Mouse (Mus musculus) right cerebral cortex, adult 18-20 months (tissue): Measurements from ENCODE around the gene Tbc1d19.

ENCODE experiments used
- DNase-seq: peaks from one replicate; pipeline ENCODE4 v3.0.0; 2022; ENCODE audit warnings: mixed read lengths

Gene Tbc1d19

GRCm38 (mm10) chr5:53920416-53920815 is 111.0 kb downstream of the Tbc1d19 start:
- no peak for DNase-seq

GRCm38 (mm10) chr5:53922149-53922904 is 112.9 kb downstream of the Tbc1d19 start:
- DNase-seq, result no peak

DNA sequence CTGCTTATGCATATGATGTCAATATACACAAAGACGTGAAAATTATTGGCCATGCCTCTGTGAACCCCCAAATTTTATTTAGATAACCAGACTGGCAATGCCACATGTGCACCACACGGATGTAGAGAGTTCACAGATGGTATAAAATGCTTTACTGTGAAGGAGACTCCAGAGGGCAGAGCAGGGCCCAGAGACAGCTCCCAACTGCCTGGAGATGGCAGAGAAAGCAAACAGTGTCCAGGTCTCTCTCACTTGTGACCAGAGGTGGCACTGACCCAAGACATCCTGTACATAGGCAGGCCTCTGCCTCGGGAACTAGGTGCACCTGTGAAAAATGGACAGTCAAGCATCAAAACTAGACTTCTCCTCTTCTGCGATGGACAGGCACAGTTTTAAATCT is 114.6 kb downstream of the Tbc1d19 start:
- DNase-seq, result no peak

GRCm38 (mm10) chr5:53926301-53926855 is 117.0 kb downstream of the Tbc1d19 start:
- no peak for DNase-seq

GRCm38 (mm10) chr5:53927886-53928285 is 118.5 kb downstream of the Tbc1d19 start:
- no peak for DNase-seq

GRCm38 (mm10) chr5:53928537-53928936 is 119.1 kb downstream of the Tbc1d19 start:
- no peak for DNase-seq

DNA sequence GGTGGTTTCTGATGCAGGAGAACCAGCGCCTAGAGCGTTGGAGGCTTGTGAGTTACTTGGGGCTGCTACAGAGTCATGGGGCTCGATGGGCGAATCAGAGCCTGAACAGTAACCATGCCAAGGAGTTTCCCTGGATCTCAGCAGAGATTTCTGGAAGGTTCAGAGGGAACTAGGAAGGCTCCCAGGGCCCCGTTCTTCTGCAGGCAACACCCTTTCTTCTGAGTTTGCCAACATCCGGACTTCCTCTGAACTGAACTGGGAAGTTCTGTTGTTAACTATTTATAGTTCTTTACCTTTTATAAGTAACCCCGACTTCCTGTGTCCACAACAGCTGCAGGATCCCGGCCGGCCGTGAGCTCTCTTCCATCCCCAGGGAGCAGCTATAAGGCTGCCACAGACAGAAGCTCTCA is 119.8 kb downstream of the Tbc1d19 start:
- no peak for DNase-seq

DNA sequence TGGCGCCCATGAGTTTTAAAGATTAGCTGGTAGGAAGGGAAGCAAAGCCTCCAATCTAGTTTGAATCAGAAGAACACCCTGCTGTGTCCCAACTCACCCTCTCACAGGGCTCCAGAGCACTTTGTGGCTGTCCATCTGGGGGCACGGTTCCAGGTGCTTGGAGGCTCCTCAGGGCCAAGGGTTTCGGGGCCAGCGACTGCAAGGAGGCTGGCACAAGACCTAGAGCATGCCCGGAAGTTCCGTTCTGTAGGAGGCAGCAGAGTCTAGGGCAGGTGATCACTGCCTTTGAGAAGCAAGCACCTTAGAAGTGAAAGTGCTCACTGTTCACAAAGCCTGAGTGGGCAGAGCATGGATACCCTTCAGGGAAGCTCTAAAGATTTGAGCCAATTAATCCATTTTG is 120.4 kb downstream of the Tbc1d19 start:
- DNase-seq, result no peak

GRCm38 (mm10) chr5:53931011-53931410 is 121.6 kb downstream of the Tbc1d19 start:
- DNase-seq, result no peak

DNA sequence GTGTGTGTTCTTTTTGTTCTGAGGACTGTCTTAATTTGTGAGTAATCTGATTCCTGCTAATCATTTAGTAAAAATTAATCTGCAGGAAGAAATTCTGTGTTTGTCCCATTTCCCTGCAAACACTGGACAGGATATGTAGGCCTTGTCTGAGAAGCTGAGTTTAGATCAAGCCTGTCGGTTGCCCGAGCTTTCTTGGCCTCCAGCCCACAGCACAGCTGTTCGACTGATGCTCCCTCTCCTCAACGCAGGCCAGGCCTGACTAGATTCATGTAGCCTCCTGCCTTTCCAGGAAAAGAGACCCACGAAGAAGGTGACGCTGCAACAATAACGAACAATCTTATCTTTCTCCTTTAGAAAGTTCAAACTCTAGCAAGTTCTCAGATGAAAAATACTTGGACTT is 124.2 kb downstream of the Tbc1d19 start:
- DNase-seq, result no peak

GRCm38 (mm10) chr5:53934040-53934439 is 124.6 kb downstream of the Tbc1d19 start:
- no peak for DNase-seq

- DNase-seq, result no peak
Observed at GRCm38 (mm10) chr5:53934826-53935225, 125.4 kb downstream of the Tbc1d19 start.

DNA sequence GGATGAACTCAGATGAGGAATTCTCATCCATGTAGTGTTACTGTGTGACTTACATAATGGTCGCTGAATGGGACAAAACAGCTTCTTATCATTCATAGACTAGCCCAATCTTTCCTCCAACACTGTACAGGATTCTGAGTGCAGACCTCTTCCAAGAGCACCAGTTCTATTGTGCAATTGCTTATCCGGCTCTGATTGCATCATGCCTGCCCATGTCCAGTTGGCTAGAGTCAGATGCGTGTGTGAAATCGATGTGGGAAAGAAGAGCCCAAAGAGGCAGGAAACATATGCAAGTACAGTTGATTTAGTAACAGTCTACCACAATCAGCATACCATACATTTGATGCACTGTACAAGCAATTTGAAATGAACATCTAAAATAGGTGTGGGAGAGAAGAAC is 127.8 kb downstream of the Tbc1d19 start:
- no peak for DNase-seq

GRCm38 (mm10) chr5:53939026-53939425 is 129.6 kb downstream of the Tbc1d19 start:
- DNase-seq, result no peak

GRCm38 (mm10) chr5:53941322-53942024 is 132.1 kb downstream of the Tbc1d19 start:
- no peak for DNase-seq

GRCm38 (mm10) chr5:53942332-53942731 is 132.9 kb downstream of the Tbc1d19 start:
- DNase-seq, result peak; percentile 62

DNA sequence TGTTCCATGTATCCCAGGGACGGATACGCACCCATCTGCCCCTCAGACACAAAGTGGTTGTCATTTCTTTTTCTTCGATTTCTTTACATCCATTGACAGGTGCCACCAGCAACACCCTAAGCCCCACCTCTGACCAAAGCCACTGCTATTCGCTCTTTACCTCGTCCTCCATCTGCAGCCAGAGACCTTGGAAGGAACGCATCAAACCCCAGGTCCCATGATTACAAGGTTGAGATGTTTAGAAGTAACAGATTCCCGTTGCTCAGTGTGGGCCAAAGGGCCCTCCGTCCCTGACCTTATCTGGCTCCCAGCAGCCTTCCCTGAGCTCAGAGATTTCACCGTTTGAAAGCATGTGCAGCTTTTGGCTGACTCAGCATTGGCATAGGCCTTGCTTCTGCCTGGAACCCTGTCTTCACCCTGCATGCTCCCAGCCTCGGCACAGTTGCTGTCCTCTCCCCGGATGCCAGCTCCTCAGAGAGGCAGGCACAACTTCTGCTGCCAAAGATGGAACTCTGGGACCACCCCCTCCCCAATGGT is 134.0 kb downstream of the Tbc1d19 start:
- DNase-seq, result no peak

DNA sequence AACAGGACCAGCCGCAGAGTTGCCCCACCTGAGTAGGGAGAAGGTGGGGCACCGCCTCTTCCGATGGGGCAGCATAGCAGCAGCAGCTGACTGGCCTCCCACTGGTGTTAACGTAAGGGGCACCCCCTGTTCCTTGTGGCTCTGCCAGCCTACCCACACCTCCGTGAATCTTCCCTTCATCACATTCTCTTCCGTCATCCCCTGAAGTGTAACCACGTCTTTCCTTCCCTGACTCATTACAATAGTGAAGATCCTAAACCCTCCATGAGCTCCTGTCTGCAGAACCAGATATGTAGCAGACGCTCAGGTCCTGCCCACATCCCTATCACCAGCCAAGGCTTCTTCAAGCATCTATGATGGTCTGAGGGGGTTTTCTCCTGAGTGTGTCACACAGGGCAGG is 137.3 kb downstream of the Tbc1d19 start:
- peak; percentile 45 for DNase-seq

GRCm38 (mm10) chr5:53947549-53948183 is 138.3 kb downstream of the Tbc1d19 start:
- peak; percentile 62 for DNase-seq

GRCm38 (mm10) chr5:53948606-53949266 is 139.3 kb downstream of the Tbc1d19 start:
- DNase-seq, result no peak

DNA sequence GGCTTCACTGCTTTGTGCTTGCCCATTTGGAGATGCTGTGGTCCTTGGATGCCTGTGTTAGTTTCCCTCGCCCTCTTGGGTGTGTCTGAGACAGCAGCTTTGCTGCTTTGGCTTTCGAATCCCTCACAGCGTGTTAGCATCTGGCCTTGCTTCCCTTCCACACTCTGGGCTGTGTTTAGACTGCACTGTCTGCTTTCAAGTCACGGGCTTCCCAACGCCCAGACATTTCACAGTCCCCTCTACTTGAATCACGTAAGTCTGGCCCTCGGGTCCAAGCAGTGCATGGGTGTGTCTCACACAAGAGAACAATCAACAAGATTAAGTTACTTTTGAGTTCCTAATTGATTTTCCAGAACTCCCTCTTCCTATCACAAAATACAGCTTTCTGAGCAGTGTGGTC is 140.8 kb downstream of the Tbc1d19 start:
- DNase-seq, result no peak

DNA sequence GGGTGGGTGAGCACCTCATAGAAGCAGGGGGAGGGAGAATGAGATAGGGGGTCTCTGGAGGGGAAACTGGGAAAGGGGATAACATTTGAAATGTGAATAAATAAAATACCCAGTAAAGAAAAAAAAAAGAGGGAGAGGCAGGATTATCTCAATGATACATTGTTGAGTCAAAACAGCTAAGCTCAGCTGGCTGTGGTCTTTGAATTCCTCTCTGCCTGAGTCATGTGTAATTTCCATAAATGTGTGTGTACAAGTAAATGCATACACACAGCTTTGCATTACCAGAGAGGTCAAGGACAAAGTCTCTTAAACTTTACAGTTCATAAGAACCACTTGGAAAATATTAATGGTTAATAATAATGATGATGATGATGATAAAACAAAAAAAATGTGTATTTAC is 143.8 kb downstream of the Tbc1d19 start:
- no peak for DNase-seq
